Mouse (Mus musculus): ENCODE measurements around the gene Cyp2t4.

Gene Cyp2t4

GRCm38 (mm10) chr7:27153205-27153764 is at the start of gene Cyp2t4:
Cyp2t4 (plus strand) TSS chr7:27153714.
- no peak for DNase-seq (ENCODE audit: low read depth, low spot score)

GRCm38 (mm10) chr7:27104882-27105281 is 48.6 kb upstream of the Cyp2t4 start:
- no peak for DNase-seq (ENCODE audit: low read depth, low spot score)

- no peak for DNase-seq (ENCODE audit: low read depth, low spot score)
These were observed 43.2 kb upstream of the Cyp2t4 start for GRCm38 (mm10) chr7:27110327-27110726.

GRCm38 (mm10) chr7:27111038-27111437 is 42.5 kb upstream of the Cyp2t4 start:
- DNase-seq (ENCODE audit: low read depth, low spot score), result no peak

GRCm38 (mm10) chr7:27111987-27112386 is 41.5 kb upstream of the Cyp2t4 start:
- no peak for DNase-seq (ENCODE audit: low read depth, low spot score)

- no peak for DNase-seq (ENCODE audit: low read depth, low spot score)
These were observed 35.4 kb upstream of the Cyp2t4 start for GRCm38 (mm10) chr7:27118033-27118511.

GRCm38 (mm10) chr7:27119676-27120075 is 33.8 kb upstream of the Cyp2t4 start, which contains the start of gene Cyp2f2:
Cyp2f2 (plus strand) TSS chr7:27119909.
- no peak for DNase-seq (ENCODE audit: low read depth, low spot score)

- DNase-seq (ENCODE audit: low read depth, low spot score), result no peak
These were observed 29.1 kb upstream of the Cyp2t4 start for GRCm38 (mm10) chr7:27124305-27124832.

- no peak for DNase-seq (ENCODE audit: low read depth, low spot score)
These were observed 28.5 kb upstream of the Cyp2t4 start for GRCm38 (mm10) chr7:27124969-27125368.

- DNase-seq (ENCODE audit: low read depth, low spot score), result no peak
These were observed 25.4 kb upstream of the Cyp2t4 start for GRCm38 (mm10) chr7:27128162-27128561.

- no peak for DNase-seq (ENCODE audit: low read depth, low spot score)
These were observed 24.6 kb upstream of the Cyp2t4 start for GRCm38 (mm10) chr7:27128946-27129345.

- no peak for DNase-seq (ENCODE audit: low read depth, low spot score)
These were observed 23.7 kb upstream of the Cyp2t4 start for GRCm38 (mm10) chr7:27129811-27130210.

- no peak for DNase-seq (ENCODE audit: low read depth, low spot score)
These were observed 22.8 kb upstream of the Cyp2t4 start for GRCm38 (mm10) chr7:27130521-27131370.

GRCm38 (mm10) chr7:27131387-27131786 is 22.1 kb upstream of the Cyp2t4 start:
- DNase-seq (ENCODE audit: low read depth, low spot score), result no peak

GRCm38 (mm10) chr7:27132588-27132987 is 20.9 kb upstream of the Cyp2t4 start:
- peak; percentile 15 for DNase-seq (ENCODE audit: low read depth, low spot score)

- no peak for DNase-seq (ENCODE audit: low read depth, low spot score)
These were observed 20.4 kb upstream of the Cyp2t4 start for GRCm38 (mm10) chr7:27133156-27133555.

GRCm38 (mm10) chr7:27133757-27134156 is 19.8 kb upstream of the Cyp2t4 start:
- DNase-seq (ENCODE audit: low read depth, low spot score), result no peak

GRCm38 (mm10) chr7:27136410-27136996 is 17.0 kb upstream of the Cyp2t4 start:
- DNase-seq (ENCODE audit: low read depth, low spot score), result no peak

GRCm38 (mm10) chr7:27156005-27156404 is 2.5 kb downstream of the Cyp2t4 start:
- no peak for DNase-seq (ENCODE audit: low read depth, low spot score)

GRCm38 (mm10) chr7:27158171-27158570 is 4.7 kb downstream of the Cyp2t4 start:
- no peak for DNase-seq (ENCODE audit: low read depth, low spot score)

- DNase-seq (ENCODE audit: low read depth, low spot score), result no peak
These were observed 5.7 kb downstream of the Cyp2t4 start for GRCm38 (mm10) chr7:27159256-27159655.

GRCm38 (mm10) chr7:27159882-27160281 is 6.4 kb downstream of the Cyp2t4 start:
- DNase-seq (ENCODE audit: low read depth, low spot score), result peak; percentile 62

All from c-Kit-negative CD71-positive TER-119-positive erythroid progenitor cells, embryonic 14.5 days (primary cell).